Mouse (Mus musculus) splenic B cell, adult 2 months (primary cell): Measurements from ENCODE around the gene Peak1.
A peak's percentile ranks its signal among the peaks of the same experiment; 100 is the strongest.

Experiments used
- DNase-seq: peaks from one replicate; pipeline ENCODE4 v3.0.0-alpha.2; 2011; ENCODE audit warnings: low read depth, low spot score
- H3K27me3 ChIP-seq: 2 replicates; pipeline ENCODE4 v1.6.1; 2012; ENCODE audit warnings: mild to moderate bottlenecking, low read length, moderate library complexity, mixed read lengths; ENCODE audit not compliant: control insufficient read depth, poor library complexity, insufficient read depth, severe bottlenecking
- H3K36me3 ChIP-seq: 2 replicates; pipeline ENCODE4 v1.6.1; 2012; ENCODE audit warnings: mild to moderate bottlenecking, low read length, moderate library complexity, mixed read lengths; ENCODE audit not compliant: control insufficient read depth, poor library complexity, insufficient read depth, severe bottlenecking

The Peak1 gene

DNA sequence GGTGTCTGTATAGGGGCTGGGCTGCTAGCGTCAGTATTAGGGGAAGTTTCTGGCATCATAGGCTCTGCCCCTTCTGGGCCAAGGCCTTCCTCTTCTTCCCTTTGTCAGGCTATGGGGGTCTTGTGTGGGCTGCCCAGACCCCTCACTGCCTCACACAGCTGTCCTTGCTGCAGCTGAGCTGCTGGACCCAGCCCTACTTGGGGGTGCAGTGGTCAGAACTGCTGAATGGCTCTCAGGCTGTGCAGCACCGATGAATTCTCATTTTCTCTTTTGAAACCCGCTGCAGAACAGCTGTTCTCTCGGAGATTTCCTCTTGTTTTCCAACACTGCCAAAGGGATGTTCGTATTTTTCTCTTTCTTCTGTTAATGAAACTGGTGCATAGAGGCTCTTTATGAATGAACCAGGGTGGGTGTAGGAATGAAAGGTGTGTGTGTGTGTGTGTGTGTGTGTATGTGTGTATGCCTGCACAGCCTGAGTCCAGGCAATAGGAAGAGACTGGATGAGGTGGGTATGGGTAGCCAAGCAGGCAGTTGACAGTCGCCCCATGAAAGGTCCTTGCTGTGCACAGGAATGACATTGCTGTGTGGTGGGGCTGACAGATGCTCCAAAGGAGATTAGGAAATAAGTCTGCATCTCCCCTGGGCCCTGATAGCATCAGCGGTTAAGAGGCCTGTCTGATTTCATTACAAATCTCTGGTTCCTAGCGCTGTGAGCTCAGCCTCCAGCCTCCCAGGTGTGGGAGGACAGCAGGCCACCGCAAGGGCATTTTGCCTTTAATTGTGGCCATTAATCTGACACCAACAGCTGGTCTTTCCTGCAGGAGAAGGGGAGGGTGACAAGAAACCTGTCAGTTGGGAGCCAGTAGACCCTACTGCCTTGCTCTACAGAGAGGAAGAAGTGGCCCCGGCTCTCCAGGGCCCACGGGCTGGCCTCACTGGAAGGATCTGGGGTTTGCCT lies 226.1 kb downstream of the Peak1 start:
- H3K27me3 ChIP-seq = no peaks in the 10 kb centered on the region
- H3K36me3 ChIP-seq = no peaks in the 10 kb centered on the region
- no peak for DNase-seq

DNA sequence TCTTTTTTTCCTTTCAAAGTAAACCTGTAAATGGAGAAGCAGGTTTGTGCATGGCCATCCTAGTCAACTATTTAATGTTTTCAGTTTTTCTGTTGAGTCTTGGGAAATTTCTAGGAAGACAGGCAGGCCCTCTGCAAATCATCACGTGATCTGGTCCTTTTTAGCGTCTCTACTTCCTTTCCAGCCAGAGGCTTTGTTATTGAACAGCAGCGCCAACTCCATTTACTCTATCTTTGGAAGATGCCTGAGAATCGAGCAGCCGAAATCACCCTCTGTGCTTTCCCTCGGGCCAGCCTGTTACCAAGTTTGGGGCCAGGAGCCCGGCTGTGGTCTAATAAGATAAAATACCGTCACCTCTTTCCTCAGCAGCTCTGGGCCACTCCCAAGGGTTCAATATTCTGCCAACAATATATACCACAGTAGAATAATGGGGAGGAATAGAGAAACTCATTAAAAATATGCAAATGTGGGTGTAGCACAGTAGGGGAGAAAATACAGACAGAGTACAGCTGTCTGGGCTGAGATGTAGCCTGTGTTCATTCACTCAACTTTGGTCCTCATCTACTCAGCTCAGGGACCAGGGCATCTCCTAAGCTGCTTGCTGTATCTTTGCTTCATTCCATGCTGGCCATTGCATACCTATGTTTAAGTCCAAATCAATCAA lies 237.6 kb downstream of the Peak1 start:
- Histone ChIP-seq H3K36me3 (no peaks in the 10 kb centered on the region), H3K27me3 (no peaks in the 10 kb centered on the region)
- DNase-seq = no peak

DNA sequence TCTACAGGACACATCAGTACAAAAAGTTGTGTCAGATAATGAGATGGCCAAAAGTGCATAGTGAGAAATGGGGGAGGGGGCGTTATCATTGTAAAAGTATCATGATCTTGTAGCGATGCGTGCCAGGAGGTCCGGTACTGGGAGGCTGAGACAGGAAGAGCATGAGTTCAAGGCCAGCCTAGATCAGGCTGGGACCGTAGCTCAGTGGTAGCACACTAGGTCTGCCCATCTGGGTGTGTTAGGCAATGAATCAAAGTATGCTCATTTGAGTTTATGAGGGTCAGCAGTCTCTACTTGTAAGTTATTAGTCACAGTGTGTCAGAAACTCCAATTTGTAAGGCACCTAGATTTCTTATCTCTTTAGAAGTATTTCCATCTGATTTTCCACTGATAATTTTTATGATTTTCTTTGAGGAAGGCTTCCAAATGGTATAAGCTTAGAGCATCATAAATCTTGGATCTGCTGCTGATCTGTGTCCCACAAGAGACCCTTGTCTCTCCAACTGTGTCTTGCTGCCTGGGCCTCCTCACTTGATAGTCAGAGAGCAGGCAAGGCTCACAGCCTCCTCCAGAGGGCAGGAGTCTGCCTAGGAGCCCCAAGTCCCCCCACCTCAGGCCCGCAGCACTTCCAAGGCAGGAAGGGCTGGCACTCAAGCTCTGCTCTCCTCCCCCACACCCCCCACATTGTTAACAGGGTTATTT lies 238.3 kb downstream of the Peak1 start:
- Histone ChIP-seq H3K36me3 (no peaks in the 10 kb centered on the region), H3K27me3 (no peaks in the 10 kb centered on the region)
- peak; percentile 13 for DNase-seq

DNA sequence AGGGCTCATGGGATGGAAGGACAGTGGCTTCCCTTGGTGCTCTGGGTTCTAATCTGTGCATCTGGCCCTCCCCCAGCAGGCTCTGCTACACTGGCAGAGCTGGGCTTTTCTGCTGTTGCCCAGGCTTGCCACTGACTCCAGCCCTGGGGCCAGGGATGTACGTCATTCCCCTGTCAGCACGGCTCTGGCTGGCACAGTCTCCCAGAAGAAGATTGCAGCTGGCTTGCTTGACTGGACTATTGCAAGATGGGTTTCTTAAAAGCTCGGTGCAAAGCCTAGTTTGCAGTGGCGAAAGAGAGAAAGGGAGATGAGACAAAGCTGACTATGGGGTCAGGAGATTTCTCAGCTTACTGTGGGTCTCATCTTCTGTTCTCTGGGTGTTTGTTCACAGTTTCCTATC lies 240.5 kb downstream of the Peak1 start:
- Histone ChIP-seq H3K36me3 (no peaks in the 10 kb centered on the region), H3K27me3 (no peaks in the 10 kb centered on the region)
- no peak for DNase-seq

DNA sequence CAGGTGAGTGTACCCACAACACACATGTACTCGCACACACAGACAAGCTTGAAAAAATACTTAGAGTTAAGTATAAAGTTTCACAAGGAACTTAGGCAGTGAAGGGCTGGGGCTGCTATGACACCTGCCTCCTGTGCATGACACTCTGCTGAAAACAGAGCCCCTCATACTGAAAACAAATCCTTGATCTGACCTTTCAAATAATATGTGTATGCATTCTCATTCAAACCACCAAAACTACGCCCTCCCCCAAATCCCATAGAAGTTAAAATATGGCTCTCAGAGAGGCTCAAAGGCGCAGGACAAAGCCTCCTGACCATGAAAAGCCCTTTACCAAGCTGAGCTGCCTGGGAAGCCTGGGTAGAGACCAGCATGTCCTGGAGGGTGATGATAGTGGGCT lies 242.6 kb downstream of the Peak1 start:
- Histone ChIP-seq H3K27me3 (no peaks in the 10 kb centered on the region), H3K36me3 (no peaks in the 10 kb centered on the region)
- DNase-seq = no peak

DNA sequence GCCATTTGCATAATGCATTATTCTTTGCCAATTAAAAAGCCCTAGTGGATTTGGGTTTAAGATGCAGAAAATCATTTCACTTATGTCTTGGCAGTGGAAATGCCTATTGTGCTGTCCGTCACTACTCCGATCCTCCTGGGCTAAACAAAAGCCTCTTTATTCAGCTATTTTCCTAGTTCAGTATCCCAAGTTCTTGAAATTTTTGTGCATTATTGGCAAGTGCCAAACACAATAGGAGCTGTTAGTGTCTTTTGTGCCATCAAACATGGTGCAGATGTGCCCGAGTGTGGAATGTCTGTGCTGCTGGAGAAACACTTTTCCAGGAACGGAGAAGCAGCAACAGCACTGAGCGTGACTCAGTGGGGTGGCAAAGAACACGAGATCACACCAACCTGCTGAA lies 250.2 kb downstream of the Peak1 start:
- DNase-seq = no peak
- Histone ChIP-seq H3K27me3 (no peaks in the 10 kb centered on the region), H3K36me3 (no peaks in the 10 kb centered on the region)

DNA sequence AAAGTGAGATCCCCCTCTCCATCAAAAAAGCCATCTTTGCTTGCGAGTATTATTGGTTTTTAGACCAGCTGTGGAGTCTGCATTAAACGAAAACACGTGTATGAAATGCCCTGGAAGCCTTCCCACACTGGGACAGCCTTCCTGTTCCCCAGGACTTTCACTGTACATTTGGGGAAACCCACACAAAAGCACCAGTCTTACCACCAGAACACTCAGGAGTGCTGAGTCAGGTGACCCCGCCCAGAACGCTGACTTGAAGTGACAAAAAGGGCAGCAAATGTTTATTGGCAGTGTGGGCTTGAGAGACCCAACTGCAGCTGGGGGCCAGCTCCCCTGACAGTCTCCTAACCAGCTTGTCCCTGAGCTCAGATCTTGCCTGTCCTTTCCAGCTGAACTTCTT lies 251.7 kb downstream of the Peak1 start:
- no peaks in the 10 kb centered on the region for H3K27me3 ChIP-seq
- H3K36me3 ChIP-seq = no peaks in the 10 kb centered on the region
- no peak for DNase-seq

DNA sequence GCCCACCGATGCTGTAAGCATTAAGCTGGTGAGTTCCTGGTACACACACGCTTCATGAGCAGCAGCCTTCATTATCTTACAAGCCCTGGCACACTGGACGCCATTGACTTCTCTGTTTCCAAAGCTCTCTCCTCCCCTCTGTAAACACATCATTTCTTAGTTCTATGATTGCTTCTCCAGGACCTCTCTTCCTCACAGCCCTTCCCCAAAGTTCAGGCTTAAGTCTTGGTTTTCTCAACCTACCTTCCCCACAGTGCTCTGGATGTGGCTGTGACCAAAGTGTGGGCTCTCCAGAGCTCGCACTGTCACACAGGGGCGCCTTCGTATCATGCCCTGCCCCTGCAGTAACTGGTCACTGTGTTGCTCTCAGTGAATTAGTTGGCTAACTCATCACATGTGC lies 252.5 kb downstream of the Peak1 start, which contains the start of gene Tspan3:
Tspan3 (minus strand) TSS at position 101 of the 400 bp plus-strand sequence.
- DNase-seq = no peak
- Histone ChIP-seq H3K27me3 (no peaks in the 10 kb centered on the region), H3K36me3 (no peaks in the 10 kb centered on the region)

DNA sequence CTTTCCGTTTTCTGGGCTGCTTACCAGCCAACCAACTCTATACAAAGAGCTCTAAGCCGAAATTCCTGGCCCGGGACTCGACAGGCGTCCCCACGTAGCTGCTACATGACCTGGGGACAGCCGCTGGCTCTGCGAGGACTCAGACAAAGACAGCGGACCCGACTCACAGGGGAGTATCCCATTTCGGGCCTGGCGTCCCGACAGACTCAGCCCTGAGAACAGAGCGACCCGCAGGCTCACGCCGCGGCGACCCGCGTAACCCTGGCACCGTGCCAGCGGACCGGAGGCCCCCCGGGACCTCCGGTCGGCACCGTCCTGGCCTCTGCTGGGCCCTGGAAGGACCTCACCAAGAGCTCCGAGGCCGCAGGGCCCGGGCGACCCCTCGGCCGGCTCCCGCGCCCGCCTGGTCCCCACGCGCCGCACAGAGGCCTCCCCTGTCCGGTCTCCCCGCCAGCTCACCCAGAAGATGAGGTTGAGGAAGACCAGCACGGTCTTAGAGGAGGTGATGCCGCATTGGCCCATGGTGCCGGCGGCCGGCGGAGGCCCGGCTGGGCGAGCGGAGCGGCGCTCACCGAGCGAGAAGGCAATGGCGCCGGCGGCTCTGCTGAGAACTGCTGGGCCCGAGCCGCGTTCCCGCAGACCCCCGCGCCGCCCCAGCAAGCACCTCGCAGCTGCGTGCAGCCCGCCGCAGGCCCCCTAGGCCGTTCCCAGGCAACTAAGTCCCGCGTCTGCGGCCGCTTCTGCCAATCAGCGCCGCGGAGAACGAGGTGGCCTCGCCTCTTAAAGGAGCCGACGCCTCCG lies 257.3 kb downstream of the Peak1 start:
- Histone ChIP-seq H3K36me3 (no peaks in the 10 kb centered on the region), H3K27me3 (no peaks in the 10 kb centered on the region)
- peak; percentile 81 for DNase-seq

DNA sequence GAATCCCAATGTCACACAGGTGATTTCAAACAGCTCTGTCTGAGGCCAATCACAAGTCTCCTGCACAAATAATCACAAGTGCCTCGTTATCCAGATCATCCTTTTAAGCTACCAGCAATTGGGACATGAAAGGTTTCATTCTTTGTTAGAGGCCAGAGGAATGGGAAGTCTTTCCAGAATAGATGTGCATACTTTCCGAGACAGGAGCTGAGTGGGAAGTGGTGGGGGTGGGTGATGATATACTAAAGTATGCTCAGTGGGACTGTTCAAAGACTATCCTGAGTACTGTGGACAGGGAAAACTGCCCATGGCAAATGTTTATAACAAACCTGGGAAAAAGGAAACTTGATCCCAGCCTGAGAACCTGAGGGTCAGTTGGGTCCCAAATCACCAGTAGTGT lies 258.4 kb downstream of the Peak1 start:
- Histone ChIP-seq H3K27me3 (no peaks in the 10 kb centered on the region), H3K36me3 (no peaks in the 10 kb centered on the region)
- no peak for DNase-seq

DNA sequence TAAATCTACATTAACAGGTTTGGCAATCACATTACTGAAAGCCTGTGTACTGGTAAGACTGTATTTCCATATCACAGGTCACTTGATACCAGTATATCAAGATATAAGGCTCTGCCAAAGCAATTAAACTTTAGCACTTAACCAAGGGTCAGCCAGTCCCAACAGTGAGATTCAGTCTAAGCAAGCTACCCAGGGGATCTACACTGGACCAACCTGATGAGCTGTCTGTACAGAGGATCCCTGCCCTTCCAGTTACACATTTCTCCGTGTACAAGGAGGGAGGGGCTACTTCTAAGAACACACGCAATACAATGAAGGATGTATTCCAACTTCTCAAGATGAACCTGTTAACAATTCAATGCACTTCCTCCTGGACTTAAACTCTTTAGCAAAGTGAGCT lies 259.8 kb downstream of the Peak1 start:
- no peak for DNase-seq
- H3K36me3 ChIP-seq = no peaks in the 10 kb centered on the region
- no peaks in the 10 kb centered on the region for H3K27me3 ChIP-seq

DNA sequence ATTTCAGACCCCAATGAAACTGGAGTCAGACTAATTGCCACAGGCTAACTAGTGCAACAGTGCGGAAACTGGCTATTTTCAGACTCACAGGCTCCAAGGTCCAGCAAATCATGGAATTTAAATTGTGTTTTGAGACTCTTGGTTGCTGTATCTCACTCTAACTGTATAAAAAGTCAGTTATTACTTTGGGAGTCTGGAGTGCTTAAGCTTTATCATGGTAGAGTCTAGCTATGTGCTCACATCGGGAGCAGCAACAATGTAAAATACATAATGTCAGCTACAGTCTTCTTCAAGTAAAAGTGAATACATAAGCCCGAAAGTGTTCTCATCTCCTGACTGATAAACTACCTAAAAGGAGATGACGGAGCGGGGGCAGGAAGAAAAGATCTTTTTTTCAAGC lies 263.3 kb downstream of the Peak1 start:
- DNase-seq = no peak
- Histone ChIP-seq H3K27me3 (no peaks in the 10 kb centered on the region), H3K36me3 (no peaks in the 10 kb centered on the region)

DNA sequence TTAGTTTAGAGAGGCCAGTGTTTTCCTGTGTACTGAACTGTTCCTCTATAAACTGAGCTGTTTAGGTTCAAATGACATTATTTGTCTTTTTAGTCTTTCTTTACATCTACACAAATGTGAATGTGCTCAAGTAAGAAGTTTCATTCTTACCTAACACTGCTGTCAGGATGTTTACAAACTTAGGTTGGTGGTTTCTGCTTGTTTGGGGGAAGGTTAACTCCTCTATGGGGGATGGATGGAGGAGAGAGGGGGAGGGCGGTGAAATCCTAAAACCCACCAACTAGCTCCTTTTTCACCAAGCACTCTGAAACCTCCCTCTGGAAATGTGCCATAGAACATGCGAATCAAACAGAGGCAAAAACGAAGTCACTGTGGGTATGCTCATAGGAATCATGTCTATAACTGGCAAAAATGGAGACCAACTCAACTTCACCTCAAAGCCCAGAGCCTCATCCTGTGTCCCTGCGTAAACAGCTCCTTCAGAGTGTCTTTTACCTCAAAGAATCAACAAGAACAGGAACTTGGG lies 265.3 kb downstream of the Peak1 start:
- Histone ChIP-seq H3K36me3 (no peaks in the 10 kb centered on the region), H3K27me3 (no peaks in the 10 kb centered on the region)
- DNase-seq = no peak
